Mouse (Mus musculus) kidney, adult 2 months (tissue): ENCODE data around the gene Zfyve21. TPM values are rescaled to one million over a fixed set of nuclear protein-coding genes. Genes with fewer than 3 reads are reported as not detected.
A peak's percentile ranks its signal among the peaks of the same experiment; 100 is the strongest.

ENCODE experiments used
- DNase-seq: peaks from one replicate; pipeline ENCODE4 v3.0.0; 2021
- H3K27ac ChIP-seq: fragments of 200-500 bp; 2 replicates; pipeline ENCODE4 v1.5.1; 2012; ENCODE audit warnings: low read depth, low read length, control low read depth, inconsistent platforms; ENCODE audit not compliant: insufficient read depth
- H3K27me3 ChIP-seq: fragments of 200-500 bp; replicated peaks from 2 replicates; pipeline ENCODE4 v1.6.1; 2012; ENCODE audit warnings: mild to moderate bottlenecking, moderate library complexity, low read length, inconsistent platforms; ENCODE audit not compliant: control insufficient read depth, insufficient read depth
- H3K36me3 ChIP-seq: fragments of 200-500 bp; 2 replicates; pipeline ENCODE4 v1.6.1; 2012; ENCODE audit warnings: mild to moderate bottlenecking, moderate library complexity, low read length, inconsistent platforms; ENCODE audit not compliant: control insufficient read depth, insufficient read depth
- H3K4me1 ChIP-seq: fragments of 200-500 bp; 2 replicates; pipeline ENCODE4 v1.6.1; 2011; ENCODE audit warnings: low read length; ENCODE audit not compliant: control insufficient read depth, insufficient read depth
- H3K4me3 ChIP-seq: fragments of 200-500 bp; 2 replicates; pipeline ENCODE4 v1.5.1; 2011; ENCODE audit warnings: mild to moderate bottlenecking, low read depth, low read length, control low read depth; ENCODE audit not compliant: insufficient read depth
- CTCF ChIP-seq: fragments of 200-500 bp; conservative IDR thresholded peaks from 2 replicates; pipeline ENCODE4 v1.5.1; 2011; ENCODE audit warnings: low read depth, mild to moderate bottlenecking, control low read depth, low read length, moderate library complexity, mixed read lengths; ENCODE audit not compliant: insufficient read depth, insufficient read length
- POLR2A ChIP-seq: fragments of 200-500 bp; IDR thresholded peaks from one replicate; pipeline ENCODE4 v1.6.1; 2011; ENCODE audit warnings: low read depth, low read length, control low read depth
- WGBS: fragments of 180-500 bp; shearing (Covaris S2); methylation state at CpG from one replicate; pipeline ENCODE4 v1.1.7; 2018; 5-methylcytosine and 5-hydroxymethylcytosine counted together
- polyA plus RNA-seq: library from polyadenylated mRNA; depleted of rRNA; stranded (reverse); fragments of >200 nt; gene quantifications from 2 replicates; pipeline ENCODE4 v1.2.3, GENCODE M21; 2012

Gene Zfyve21
- polyA plus RNA-seq, 1 experiment = 105 TPM

GRCm38 (mm10) chr12:111843470-111843869 is 29.5 kb downstream of the Zfyve21 start:
- TF ChIP-seq CTCF (no peak), POLR2A (no peak)
- H3K4me1 ChIP-seq = no peaks in the 10 kb centered on the region
- H3K36me3 ChIP-seq = no peaks in the 10 kb centered on the region; the same call in 1 of the 2 replicates
- 46% methylated on average over 2 of the region's 2 CpGs for WGBS
- DNase-seq = no peak
- no peak overlapping the region for H3K4me3 ChIP-seq
- no peak overlapping the region for H3K27ac ChIP-seq
- no peaks in the 10 kb centered on the region for H3K27me3 ChIP-seq

DNA sequence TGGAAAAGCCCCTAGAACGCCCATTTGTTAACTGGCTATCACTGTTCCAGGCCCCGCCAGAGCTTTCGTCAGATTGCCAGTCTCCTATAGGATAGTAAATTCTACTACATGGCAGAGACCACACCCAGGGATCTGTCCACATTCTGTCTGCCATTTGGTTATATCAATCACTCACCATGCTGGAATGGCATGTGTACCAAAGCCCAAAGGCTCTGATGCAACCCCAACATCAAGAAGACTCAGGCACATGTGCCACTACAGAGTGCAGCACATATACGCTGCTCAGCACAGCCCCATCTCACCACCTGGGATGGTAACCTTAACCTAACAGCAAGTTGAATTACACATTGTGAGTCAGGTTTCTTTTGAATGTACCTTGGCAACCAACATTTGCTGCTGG is 32.0 kb downstream of the Zfyve21 start:
- 96% methylated on average over 4 of the region's 4 CpGs for WGBS
- TF ChIP-seq POLR2A = no peak
- no peak for DNase-seq
- Histone ChIP-seq H3K4me3 (no peak overlapping the region), H3K27me3 (no peaks in the 10 kb centered on the region), H3K4me1 (no peaks in the 10 kb centered on the region), H3K27ac (no peak overlapping the region), H3K36me3 (no peaks in the 10 kb centered on the region; the same call in 1 of the 2 replicates)

- Histone ChIP-seq H3K27ac (no peak overlapping the region), H3K27me3 (no peaks in the 10 kb centered on the region), H3K36me3 (no peaks in the 10 kb centered on the region; the same call in 1 of the 2 replicates), H3K4me3 (no peak overlapping the region), H3K4me1 (no peaks in the 10 kb centered on the region)
- DNase-seq = no peak
- 79% methylated on average over 10 of the region's 10 CpGs for WGBS
- TF ChIP-seq CTCF (no peak), POLR2A (no peak)
Measured at GRCm38 (mm10) chr12:111846815-111847214, 32.8 kb downstream of the Zfyve21 start.

DNA sequence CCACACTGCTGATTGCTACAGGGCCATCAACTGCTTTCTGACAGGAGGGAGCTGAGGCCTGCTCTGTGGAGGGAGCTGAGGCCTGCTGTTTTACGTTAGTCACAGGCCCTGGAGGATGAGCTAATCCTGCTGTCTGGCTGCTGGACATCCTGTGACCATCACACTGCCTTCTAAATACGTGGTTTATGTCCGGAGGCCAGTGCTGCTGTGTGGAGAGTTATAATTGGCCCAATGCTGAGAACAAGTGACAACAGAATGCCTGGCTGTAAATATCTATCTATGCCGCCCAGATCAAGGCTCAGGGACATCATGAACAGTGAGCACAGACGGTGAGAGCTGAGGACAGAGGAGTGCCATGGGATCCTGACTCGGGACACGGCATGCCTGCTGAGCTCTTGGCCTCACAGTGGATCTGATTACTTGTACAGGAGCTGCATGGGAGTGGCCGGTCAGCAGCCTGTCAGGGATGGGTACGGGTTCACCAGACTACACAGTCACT is 34.4 kb downstream of the Zfyve21 start:
- 71% methylated on average over 9 of the region's 9 CpGs for WGBS

GRCm38 (mm10) chr12:111851235-111851634 is 37.3 kb downstream of the Zfyve21 start:
- Histone ChIP-seq H3K27ac (no peak overlapping the region), H3K27me3 (no peaks in the 10 kb centered on the region), H3K4me3 (no peak overlapping the region), H3K4me1 (no peaks in the 10 kb centered on the region), H3K36me3 (no peaks in the 10 kb centered on the region)
- DNase-seq = no peak
- TF ChIP-seq CTCF (peak; percentile 14; the same call in 1 of the 2 replicates), POLR2A (no peak)
- 80% methylated on average over 2 of the region's 2 CpGs for WGBS

More for the DNA sequence above, 34.4 kb downstream of the Zfyve21 start:
- DNase-seq = no peak
- no peaks in the 10 kb centered on the region for H3K27me3 ChIP-seq
- no peaks in the 10 kb centered on the region for H3K36me3 ChIP-seq
- H3K27ac ChIP-seq = no peak overlapping the region
- no peaks in the 10 kb centered on the region for H3K4me1 ChIP-seq
- H3K4me3 ChIP-seq = no peak overlapping the region
- TF ChIP-seq POLR2A (no peak), CTCF (no peak)

DNA sequence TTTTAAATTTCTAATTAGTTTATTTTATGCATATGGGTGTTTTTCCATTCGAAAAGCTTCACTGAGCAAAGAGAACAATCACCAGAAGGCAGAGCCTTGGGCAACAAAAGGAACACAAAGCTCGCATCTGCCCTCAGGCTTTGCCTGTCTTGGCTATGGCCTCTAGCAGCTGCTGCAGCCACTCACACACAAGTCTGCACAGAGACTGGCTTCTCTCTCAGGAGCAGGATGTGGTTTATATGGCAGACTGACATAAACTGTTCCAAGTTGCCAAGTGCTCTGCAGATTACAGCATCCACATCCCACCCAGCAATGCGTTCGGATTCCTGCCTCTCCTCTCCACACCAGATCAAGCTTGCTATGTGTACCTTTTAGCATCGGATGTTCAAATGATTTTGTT is 37.8 kb downstream of the Zfyve21 start:
- no peaks in the 10 kb centered on the region for H3K27me3 ChIP-seq
- no peaks in the 10 kb centered on the region for H3K36me3 ChIP-seq
- DNase-seq = no peak
- no peak overlapping the region for H3K27ac ChIP-seq
- no peak overlapping the region for H3K4me3 ChIP-seq
- 87% methylated on average over 5 of the region's 5 CpGs for WGBS
- no peaks in the 10 kb centered on the region for H3K4me1 ChIP-seq
- TF ChIP-seq CTCF = no peak

- Histone ChIP-seq H3K4me3 (no peak overlapping the region), H3K27me3 (no peaks in the 10 kb centered on the region), H3K27ac (no peak overlapping the region), H3K4me1 (no peaks in the 10 kb centered on the region), H3K36me3 (no peaks in the 10 kb centered on the region)
- 31% methylated on average over 10 of the region's 10 CpGs for WGBS
- no peak for TF ChIP-seq CTCF
- DNase-seq = peak; percentile 70
Measured at GRCm38 (mm10) chr12:111853011-111853436, 39.1 kb downstream of the Zfyve21 start.

DNA sequence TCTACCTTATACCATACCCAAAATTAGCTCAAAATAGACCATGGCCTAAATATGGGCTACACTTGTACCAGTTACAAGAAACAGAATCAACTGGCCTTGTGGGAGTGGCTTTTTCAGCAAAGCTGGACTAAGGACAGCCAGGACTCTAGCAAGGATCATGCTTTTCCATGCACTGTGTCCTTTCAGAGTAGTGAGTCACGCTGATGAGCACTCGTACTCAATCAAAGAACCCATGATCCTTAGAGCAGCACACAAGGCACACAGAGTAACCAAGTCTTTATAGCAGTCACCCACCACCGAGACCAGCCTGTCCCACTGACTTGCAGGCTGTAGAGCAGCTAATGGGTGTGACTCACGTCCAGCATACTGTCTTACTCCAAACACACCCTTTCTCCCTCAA is 39.6 kb downstream of the Zfyve21 start:
- Histone ChIP-seq H3K4me1 (no peaks in the 10 kb centered on the region), H3K27me3 (no peaks in the 10 kb centered on the region), H3K4me3 (no peak overlapping the region), H3K36me3 (no peaks in the 10 kb centered on the region), H3K27ac (no peak overlapping the region)
- no peak for TF ChIP-seq CTCF
- no peak for TF ChIP-seq POLR2A
- DNase-seq = no peak
- WGBS = 61% methylated on average over 4 of the region's 4 CpGs
